Mouse (Mus musculus) limb, embryonic 12.5 days (tissue): Measurements from ENCODE around the gene Ppp1r35. TPM values are rescaled to one million over a fixed set of nuclear protein-coding genes. Genes with fewer than 3 reads are reported as not detected.

ENCODE experiments used
- ATAC-seq: fragments of 200-750 bp; cut with Nextera tagmentation; 2 replicates; pipeline ENCODE4 v1.8.0; 2017; ENCODE audit warnings: low read depth, moderate TSS enrichment; ENCODE audit not compliant: insufficient number of reproducible peaks, insufficient read depth, low FRiP score, low TSS enrichment
- H3K27ac ChIP-seq: fragments of 300-500 bp; sonication (generic); 2 replicates; pipeline ENCODE4 v1.5.1; 2016; ENCODE audit warnings: mild to moderate bottlenecking, moderate library complexity
- H3K27me3 ChIP-seq: fragments of 300-500 bp; sonication (generic); 2 replicates; pipeline ENCODE4 v1.6.1; 2016; ENCODE audit warnings: mild to moderate bottlenecking, moderate library complexity
- H3K36me3 ChIP-seq: fragments of 300-500 bp; sonication (generic); 2 replicates; pipeline ENCODE4 v1.6.1; 2016; ENCODE audit warnings: mild to moderate bottlenecking, moderate library complexity
- H3K4me1 ChIP-seq: fragments of 300-500 bp; sonication (generic); replicated peaks from 2 replicates; pipeline ENCODE4 v1.6.1; 2016
- H3K4me2 ChIP-seq: fragments of 300-500 bp; sonication (generic); 2 replicates; pipeline ENCODE4 v1.6.1; 2016; ENCODE audit warnings: mild to moderate bottlenecking, moderate library complexity
- H3K4me3 ChIP-seq: fragments of 300-500 bp; sonication (generic); replicated peaks from 2 replicates; pipeline ENCODE4 v1.5.1; 2016; ENCODE audit warnings: mild to moderate bottlenecking
- H3K9ac ChIP-seq: fragments of 300-500 bp; sonication (generic); replicated peaks from 2 replicates; pipeline ENCODE4 v1.6.1; 2016; ENCODE audit warnings: mild to moderate bottlenecking, moderate library complexity
- H3K9me3 ChIP-seq: fragments of 300-500 bp; sonication (generic); 2 replicates; pipeline ENCODE4 v1.6.1; 2016; ENCODE audit warnings: mild to moderate bottlenecking, moderate library complexity
- WGBS: fragments of 180-500 bp; shearing (Covaris S2); methylation state at CpG from one replicate; pipeline ENCODE4 v1.1.7; 2016; 5-methylcytosine and 5-hydroxymethylcytosine counted together
- polyA plus RNA-seq: library from polyadenylated mRNA; unstranded; fragments of >200 nt; fragmentation: Nextera tagmentation; extraction: Ambion mirVana; gene quantifications from 2 replicates; pipeline ENCODE4 v1.2.1, GENCODE M21; 2016

Gene Ppp1r35
- polyA plus RNA-seq, 1 experiment from 2014 or later, result 52.1 TPM

DNA sequence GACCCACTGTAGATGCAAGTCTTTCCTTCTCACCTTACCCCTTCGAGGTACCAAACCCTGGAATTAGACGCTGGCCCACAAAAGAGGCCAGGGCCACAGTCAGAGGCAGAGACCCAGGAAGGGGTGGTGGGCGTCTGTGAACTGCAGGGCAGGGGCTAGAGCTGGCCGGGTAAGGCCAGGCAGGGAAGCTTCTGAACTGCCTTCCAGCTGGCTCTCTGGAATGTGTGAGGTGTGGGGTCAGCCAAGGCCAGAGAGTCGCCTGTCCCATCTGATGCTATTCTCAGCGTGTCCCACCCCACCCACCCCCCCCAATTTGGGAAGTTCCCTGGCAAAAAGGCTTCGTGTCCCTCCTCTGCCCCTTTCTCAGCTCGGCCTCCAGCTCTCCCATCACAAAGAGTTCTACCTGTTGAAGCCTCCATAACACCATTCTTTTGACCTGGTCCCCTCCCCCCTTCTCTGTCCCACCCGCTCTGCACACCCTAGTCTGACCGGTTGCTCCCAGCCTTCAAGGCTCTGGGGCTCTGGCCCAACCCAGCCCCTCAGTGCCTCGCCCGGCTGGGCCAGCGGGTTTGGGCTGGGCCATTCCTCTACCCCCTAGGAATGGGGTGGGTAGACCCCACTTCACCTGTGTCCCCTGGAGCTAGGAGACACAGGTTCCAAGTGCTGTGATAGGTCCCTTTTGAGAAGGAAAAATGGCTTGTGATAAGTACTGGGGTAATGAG lies 25.4 kb upstream of the Ppp1r35 start:
- no peak overlapping the region for H3K9ac ChIP-seq
- peaks cover 79% of the 10 kb centered on the region for H3K36me3 ChIP-seq
- no peak overlapping the region for H3K27ac ChIP-seq
- no peaks in the 10 kb centered on the region for H3K27me3 ChIP-seq
- peaks cover 13% of the 10 kb centered on the region for H3K4me1 ChIP-seq
- H3K9me3 ChIP-seq, result no peaks in the 10 kb centered on the region
- no peak overlapping the region for H3K4me3 ChIP-seq
- ATAC-seq, result no peak
- H3K4me2 ChIP-seq, result no peak overlapping the region
- WGBS, result 71% methylated on average over 13 of the region's 13 CpGs

DNA sequence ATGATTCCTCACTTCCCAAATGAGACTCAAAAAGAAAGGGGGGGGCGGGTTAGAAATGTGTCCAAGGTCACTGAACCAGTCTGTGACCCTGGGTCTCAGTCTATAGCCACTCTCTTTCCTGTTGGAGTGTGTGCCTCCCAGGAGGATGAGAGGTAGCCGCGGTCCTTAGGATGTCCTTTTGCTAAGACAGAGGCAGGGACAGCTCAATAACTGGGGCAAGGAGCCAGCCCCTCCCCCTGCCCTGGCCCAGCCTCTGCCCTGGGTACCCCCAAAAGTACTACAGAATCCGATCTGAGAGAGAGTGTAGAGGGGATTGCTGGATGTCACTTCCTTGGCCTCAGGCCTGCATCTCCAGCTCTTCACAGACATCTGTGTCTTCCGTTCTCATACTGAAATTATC lies 23.2 kb upstream of the Ppp1r35 start:
- no peaks in the 10 kb centered on the region for H3K27me3 ChIP-seq
- no peak for ATAC-seq
- H3K4me2 ChIP-seq, result no peak overlapping the region
- H3K4me1 ChIP-seq, result no peaks in the 10 kb centered on the region
- H3K4me3 ChIP-seq, result no peak overlapping the region
- H3K27ac ChIP-seq, result no peak overlapping the region
- peaks cover 85% of the 10 kb centered on the region for H3K36me3 ChIP-seq
- WGBS, result 88% methylated on average over 5 of the region's 5 CpGs
- H3K9me3 ChIP-seq, result no peaks in the 10 kb centered on the region
- H3K9ac ChIP-seq, result no peak overlapping the region

DNA sequence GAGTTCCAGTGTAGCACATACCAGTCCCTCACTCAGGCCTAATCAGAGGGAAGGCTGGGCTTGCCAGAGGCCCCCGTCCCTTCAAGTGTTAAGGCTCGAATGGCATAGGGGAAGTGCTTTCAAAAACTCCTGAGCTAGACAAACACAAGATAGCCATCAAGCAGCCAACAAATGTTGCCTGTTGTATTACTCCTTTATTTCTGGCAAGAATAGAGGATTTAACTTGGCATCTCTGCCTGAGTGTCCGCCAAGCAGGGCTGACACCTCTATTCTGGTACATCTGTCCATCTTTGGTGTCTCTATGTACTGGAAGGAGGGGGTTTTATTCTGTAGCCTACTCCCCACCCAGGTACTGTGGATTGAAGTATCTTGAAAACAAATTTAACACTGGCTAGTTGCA lies 22.5 kb upstream of the Ppp1r35 start:
- no peak overlapping the region for H3K4me2 ChIP-seq
- no peaks in the 10 kb centered on the region for H3K9me3 ChIP-seq
- ATAC-seq, result no peak
- no peak overlapping the region for H3K9ac ChIP-seq
- H3K4me1 ChIP-seq, result no peaks in the 10 kb centered on the region
- no peak overlapping the region for H3K27ac ChIP-seq
- H3K36me3 ChIP-seq, result peaks cover 78% of the 10 kb centered on the region
- H3K27me3 ChIP-seq, result no peaks in the 10 kb centered on the region
- H3K4me3 ChIP-seq, result no peak overlapping the region
- WGBS, result 88% methylated on average over 3 of the region's 3 CpGs

DNA sequence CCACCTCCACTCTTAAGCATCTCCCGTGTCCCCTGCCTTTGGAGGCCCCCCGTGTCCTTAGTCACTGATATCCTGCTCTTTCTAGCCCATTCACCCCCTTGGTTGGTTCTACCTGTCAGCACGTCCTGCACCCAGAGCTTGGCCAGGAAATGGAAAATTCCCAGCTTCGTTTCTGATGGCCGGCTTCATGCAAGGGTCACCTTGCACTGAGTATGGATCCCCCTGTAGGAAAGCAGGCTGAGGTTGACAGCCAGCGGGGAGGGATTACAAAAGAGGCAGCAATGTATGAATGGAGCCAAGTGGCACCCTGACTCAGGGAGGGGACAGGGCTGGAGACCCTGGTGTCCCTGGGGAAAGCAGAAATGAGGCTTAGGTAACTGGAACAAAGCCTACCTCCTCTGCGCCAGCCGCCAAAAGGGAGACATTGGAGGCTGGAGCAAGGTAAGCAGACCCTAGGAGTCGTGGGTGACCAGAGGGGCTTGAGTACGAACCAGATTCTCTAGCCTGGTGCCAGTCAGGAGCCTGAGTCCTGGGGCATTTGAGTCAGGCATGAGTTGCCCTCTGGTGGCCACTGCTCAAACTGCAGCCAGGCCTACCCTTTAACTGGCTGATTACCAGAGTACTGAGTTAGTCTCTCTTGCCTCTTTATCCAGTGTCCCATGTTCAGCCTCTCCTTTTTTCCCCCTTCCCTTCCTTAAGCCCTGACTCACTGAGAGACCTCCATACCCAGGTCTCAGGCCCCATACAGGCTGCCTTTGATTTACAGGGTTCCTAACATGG lies 21.6 kb upstream of the Ppp1r35 start:
- Histone ChIP-seq H3K4me2 (no peak overlapping the region), H3K27ac (no peak overlapping the region), H3K9ac (no peak overlapping the region), H3K36me3 (peaks cover 68% of the 10 kb centered on the region), H3K4me3 (no peak overlapping the region), H3K4me1 (no peaks in the 10 kb centered on the region), H3K9me3 (no peaks in the 10 kb centered on the region), H3K27me3 (no peaks in the 10 kb centered on the region)
- no peak for ATAC-seq
- WGBS, result 50% methylated on average over 10 of the region's 10 CpGs

DNA sequence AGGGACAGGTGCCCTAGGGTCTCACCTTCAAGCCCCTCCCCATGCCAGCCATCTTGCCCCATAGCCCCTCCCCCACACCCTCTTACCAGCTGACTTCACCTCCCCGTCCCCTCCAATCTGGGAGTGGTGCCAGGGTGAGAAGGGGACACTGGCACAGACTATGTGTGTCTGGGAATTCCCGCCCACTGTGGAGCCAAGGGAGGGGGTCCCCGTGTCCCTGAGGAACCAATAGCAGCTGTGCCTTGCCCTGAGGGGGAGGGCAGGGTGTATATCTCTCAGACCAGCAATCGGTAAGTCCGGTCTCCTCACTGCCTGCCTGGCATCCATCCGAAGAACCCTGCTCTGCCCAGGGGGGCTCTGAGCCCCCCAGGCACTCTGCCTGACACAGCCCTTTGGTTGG lies 20.8 kb upstream of the Ppp1r35 start:
- H3K9me3 ChIP-seq, result no peaks in the 10 kb centered on the region
- H3K9ac ChIP-seq, result no peak overlapping the region
- 90% methylated on average over 6 of the region's 6 CpGs for WGBS
- no peak overlapping the region for H3K4me3 ChIP-seq
- H3K27ac ChIP-seq, result no peak overlapping the region
- H3K4me2 ChIP-seq, result no peak overlapping the region
- peaks cover 60% of the 10 kb centered on the region for H3K36me3 ChIP-seq
- no peak for ATAC-seq
- H3K4me1 ChIP-seq, result no peaks in the 10 kb centered on the region
- no peaks in the 10 kb centered on the region for H3K27me3 ChIP-seq

DNA sequence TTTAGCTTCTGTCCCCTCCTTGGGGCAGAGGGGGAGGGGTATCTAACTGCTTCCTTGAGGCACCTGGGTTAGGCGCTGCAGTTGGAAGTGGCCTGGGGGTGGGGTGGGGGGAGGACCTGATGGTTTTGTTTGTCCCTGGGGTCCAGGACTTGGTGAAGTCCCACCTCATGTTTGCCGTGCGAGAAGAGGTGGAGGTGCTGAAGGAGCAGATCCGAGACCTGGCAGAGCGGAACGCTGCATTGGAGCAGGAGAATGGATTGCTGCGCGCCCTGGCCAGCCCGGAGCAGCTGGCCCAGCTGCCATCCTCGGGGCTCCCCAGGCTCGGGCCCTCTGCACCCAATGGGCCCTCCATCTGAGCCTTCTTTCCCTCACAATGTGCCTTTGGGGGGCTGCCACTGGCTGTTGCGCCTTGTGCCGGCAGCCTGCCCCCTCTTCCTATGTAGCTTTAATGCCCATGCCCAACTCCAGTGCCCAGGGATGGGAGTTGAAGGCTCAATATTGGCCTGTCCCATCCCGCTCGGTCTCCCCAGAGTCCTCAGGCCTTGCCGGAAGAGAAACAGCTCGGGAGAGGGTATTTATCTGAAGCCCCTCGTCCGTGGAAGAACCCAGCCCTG lies 19.6 kb upstream of the Ppp1r35 start:
- Histone ChIP-seq H3K4me3 (no peak overlapping the region), H3K36me3 (peaks cover 49% of the 10 kb centered on the region), H3K27me3 (no peaks in the 10 kb centered on the region), H3K9ac (no peak overlapping the region), H3K4me2 (no peak overlapping the region), H3K9me3 (no peaks in the 10 kb centered on the region), H3K27ac (peak overlapping the region; percentile 17; the same call in 1 of the 2 replicates), H3K4me1 (no peaks in the 10 kb centered on the region)
- ATAC-seq, result no peak
- WGBS, result 90% methylated on average over 19 of the region's 19 CpGs

DNA sequence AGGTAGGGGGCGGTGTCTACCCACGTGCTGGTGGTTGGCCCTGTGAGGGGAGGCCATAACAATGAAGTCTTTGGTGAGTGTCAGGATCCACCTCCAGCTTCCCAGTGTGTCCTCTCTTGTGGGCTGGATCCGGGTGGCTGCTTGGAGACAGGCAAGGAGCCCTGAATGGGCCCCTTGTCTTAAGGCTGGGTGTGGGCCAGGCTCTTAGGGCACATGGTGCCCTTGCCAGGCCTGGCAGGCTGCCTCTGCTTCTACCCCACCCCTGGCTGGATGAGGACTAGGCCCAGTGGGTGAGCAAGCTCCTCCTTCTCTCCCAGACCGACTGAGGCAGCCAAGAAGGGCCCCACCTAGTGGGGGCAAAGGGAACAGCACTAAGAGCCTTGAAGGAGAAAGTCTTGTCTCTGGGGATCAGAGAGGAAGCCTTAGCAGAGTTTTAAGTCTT lies 18.7 kb upstream of the Ppp1r35 start:
- no peak overlapping the region for H3K9ac ChIP-seq
- ATAC-seq, result no peak
- no peaks in the 10 kb centered on the region for H3K27me3 ChIP-seq
- H3K4me2 ChIP-seq, result no peak overlapping the region
- no peaks in the 10 kb centered on the region for H3K4me1 ChIP-seq
- no peaks in the 10 kb centered on the region for H3K9me3 ChIP-seq
- WGBS, result 41% methylated on average over 4 of the region's 4 CpGs
- H3K27ac ChIP-seq, result no peak overlapping the region
- no peak overlapping the region for H3K4me3 ChIP-seq
- peaks cover 44% of the 10 kb centered on the region for H3K36me3 ChIP-seq

DNA sequence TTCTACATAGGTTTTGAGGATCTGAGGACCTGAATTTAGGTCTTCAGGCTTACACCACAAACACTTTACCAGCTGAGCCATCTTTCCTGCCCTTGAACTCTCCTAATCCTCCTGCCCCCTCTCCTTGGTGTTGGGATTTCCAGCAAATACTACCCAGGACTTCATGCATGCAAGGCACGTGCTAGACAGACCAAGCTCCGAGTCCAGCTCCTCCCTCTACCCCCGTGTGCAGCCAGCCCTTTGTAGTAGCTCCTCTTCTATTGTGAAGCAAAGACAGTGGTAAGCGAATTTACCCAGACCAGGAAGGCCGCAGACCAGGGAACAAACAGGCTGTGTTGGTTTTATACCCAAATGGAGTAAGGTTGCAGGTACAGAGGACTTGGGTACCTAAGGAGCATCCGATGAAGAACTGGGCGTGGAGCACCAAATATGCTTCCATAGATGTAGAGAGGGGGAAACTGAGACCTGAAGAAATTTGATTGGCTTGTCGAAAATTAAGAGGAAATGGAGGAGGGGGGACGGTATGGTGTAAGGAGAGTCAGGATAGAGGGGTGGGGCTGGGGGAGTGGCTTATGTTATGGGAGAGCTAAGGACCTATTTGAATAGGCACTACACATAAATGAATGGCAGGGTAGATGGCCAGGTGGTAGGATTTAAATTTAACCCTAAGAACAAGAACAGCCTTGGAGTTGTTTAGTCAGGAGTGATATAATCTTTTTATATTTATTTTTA lies 13.9 kb upstream of the Ppp1r35 start:
- Histone ChIP-seq H3K9ac (no peak overlapping the region), H3K4me3 (no peak overlapping the region), H3K27ac (no peak overlapping the region), H3K27me3 (no peaks in the 10 kb centered on the region), H3K4me2 (no peak overlapping the region), H3K4me1 (no peaks in the 10 kb centered on the region), H3K36me3 (peaks cover 2% of the 10 kb centered on the region), H3K9me3 (no peaks in the 10 kb centered on the region)
- WGBS, result 63% methylated on average over 9 of the region's 9 CpGs
- ATAC-seq, result no peak

DNA sequence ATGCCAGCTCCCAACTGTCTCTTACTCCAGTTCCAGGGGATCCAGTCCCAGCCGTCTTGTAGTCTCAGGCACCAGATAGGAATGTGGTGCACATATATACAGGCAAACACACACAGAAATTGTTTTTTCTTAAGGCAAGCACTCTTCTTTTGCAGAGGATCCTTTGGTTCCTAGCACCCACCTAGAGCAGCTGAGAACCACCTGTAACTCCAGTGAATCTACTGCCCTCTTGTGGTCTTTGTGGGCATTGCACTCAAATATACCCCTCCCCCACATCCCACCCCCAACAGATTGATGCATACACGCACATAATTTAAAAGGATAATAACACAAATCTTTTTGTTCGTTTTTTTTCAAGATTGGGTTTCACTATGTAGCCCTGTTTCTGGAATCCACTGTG lies 12.4 kb upstream of the Ppp1r35 start:
- 55% methylated on average over 3 of the region's 3 CpGs for WGBS
- Histone ChIP-seq H3K4me2 (no peak overlapping the region), H3K27me3 (no peaks in the 10 kb centered on the region), H3K9me3 (no peaks in the 10 kb centered on the region), H3K4me3 (no peak overlapping the region), H3K4me1 (no peaks in the 10 kb centered on the region), H3K36me3 (no peaks in the 10 kb centered on the region), H3K27ac (no peak overlapping the region), H3K9ac (no peak overlapping the region)
- no peak for ATAC-seq

DNA sequence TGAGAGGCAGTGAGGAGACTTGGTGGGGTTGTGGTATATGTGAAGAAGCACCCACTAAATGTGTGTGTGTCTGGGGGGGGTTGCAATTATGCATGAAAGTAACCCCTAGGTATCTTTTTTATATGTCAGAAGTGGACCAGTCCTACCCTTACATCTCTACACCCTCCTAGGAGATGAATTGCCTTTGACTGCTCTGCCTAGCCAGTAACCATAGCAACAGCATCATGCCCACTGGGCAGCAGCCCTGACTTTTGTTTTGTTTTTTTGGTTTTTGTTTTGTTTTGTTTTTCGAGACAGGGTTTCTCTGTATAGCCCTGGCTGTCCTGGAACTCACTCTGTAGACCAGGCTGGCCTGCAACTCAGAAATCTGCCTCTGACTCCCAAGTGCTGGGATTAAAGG lies 10.2 kb upstream of the Ppp1r35 start:
- Histone ChIP-seq H3K9ac (no peak overlapping the region), H3K4me1 (no peaks in the 10 kb centered on the region), H3K27me3 (no peaks in the 10 kb centered on the region), H3K4me2 (no peak overlapping the region), H3K4me3 (no peak overlapping the region), H3K9me3 (no peaks in the 10 kb centered on the region), H3K27ac (no peak overlapping the region), H3K36me3 (no peaks in the 10 kb centered on the region)
- ATAC-seq, result no peak
- WGBS, result 56% methylated on average over 1 of the region's 1 CpGs

DNA sequence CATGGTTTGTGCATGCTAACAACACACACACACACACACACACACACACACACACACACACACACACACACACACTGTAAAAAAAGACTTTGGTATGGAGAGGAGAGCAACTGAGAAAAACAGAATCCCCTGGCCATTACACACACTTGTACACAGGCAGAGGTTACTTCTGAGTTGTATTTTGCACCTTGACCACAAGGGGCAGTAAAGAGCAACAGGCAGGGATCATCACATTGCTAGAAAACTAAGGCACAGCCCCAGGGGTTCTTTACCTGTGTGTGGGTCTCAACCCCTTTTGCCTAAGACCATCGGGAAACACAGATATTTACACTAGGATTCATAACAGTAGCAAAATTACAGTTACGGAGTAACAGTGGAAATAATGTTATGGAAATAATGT lies 7.9 kb upstream of the Ppp1r35 start:
- H3K4me2 ChIP-seq, result no peak overlapping the region
- H3K36me3 ChIP-seq, result no peaks in the 10 kb centered on the region
- no peaks in the 10 kb centered on the region for H3K9me3 ChIP-seq
- 48% methylated on average over 2 of the region's 2 CpGs for WGBS
- no peak overlapping the region for H3K9ac ChIP-seq
- H3K27me3 ChIP-seq, result no peaks in the 10 kb centered on the region
- 0 out of 2 replicates have a peak, but pooled peaks have one; percentile 12 for ATAC-seq
- no peaks in the 10 kb centered on the region for H3K4me1 ChIP-seq
- H3K27ac ChIP-seq, result no peak overlapping the region
- no peak overlapping the region for H3K4me3 ChIP-seq
